Mouse (Mus musculus) liver (tissue): ENCODE measurements at regions not wholly inside any gene's neighbourhood (a gene's known extent, or its start where the extent isn't known, plus 50 kb on each side); places are given as distances from the start of the nearest gene placed in this dataset.

Experiments
- DNase-seq: peaks from one replicate; pipeline ENCODE4 v3.0.0-alpha.2; 2020; ENCODE audit warnings: mixed read lengths

- DNase-seq, result no peak
Measured at GRCm38 (mm10) chr8:89152331-89152730, 108.4 kb upstream of the Sall1 start.

DNA sequence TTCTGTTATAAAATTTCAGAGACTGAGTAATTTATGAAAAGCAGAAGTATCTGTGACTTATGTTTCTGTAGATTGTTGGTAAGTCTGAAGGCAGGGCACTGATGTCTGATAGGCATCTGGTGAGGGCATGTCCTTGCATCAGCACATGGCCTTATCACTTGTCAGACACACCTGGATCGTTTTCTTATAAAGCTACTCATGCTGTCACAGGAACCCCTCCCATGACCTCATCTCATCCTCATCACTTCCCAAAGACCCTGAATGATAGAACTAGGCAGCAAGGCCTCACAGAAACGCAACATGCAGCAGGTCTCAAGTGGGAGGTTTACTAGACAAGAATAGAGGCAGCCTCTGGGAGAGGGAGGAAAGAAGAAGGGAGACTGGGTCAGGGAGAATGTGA is 107.0 kb upstream of the Sall1 start:
- no peak for DNase-seq

DNA sequence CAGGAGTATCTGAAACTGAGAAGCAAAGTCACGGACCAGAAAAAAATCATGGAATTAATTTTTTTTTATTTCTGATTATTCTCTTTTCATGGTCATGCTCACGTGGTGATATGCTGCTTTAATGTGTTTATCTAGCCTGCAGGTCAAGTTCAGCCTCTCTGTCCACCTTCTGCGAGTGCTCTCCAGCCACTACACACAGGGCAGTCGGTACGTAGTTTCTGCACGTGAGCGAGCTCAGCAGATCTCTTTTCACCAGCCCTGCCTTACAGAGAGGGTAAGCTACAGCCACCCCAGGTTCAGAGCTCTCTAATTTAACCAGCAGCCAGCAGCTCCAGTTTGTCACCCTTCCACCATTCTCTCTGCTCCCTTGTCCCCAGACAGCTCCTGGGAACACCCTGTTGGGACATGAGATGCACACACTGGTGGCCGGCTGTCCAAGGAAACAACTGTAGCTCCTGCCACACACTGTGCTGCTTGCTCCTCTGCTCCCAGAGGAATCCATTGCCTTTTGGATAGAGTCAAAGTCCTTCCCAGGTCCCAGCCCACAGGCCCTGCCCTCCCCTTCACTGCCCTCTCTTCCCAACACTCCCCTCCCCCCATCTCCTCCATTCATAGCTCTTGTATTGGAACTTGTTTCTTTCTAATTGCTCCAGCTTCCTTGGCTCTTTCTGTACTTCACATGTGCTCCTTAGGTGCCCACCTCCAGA is 97.7 kb upstream of the Sall1 start:
- no peak for DNase-seq

DNA sequence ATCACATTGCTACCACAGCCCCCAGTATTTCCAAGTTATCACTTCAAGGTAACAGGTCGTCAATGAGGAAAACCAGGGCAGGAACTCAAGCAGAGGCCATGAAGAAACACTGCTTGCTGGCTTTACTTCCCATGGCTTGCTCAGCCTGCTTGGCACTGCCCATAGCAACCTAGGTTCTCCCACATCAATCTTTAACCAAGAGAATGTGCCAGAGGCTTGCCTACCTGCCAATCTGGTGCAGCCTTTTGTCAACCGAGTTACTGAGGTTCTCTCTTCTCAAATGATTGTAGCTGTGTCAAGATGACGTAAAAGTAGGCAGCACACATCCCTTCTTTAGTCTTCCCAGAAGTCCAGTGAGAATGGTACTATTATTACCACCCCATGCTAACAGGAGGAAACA is 95.9 kb upstream of the Sall1 start:
- no peak for DNase-seq

GRCm38 (mm10) chr8:89138416-89139125 is 94.6 kb upstream of the Sall1 start:
- DNase-seq, result no peak

- no peak for DNase-seq
Measured at GRCm38 (mm10) chr8:89134581-89135484, 90.9 kb upstream of the Sall1 start.

- DNase-seq, result no peak
Measured at GRCm38 (mm10) chr8:89134058-89134457, 90.1 kb upstream of the Sall1 start.

- no peak for DNase-seq
Measured at GRCm38 (mm10) chr8:89121051-89121450, 77.1 kb upstream of the Sall1 start.

- no peak for DNase-seq
Measured at GRCm38 (mm10) chr8:89107895-89108660, 64.1 kb upstream of the Sall1 start.

GRCm38 (mm10) chr8:89106346-89106745 is 62.4 kb upstream of the Sall1 start:
- no peak for DNase-seq

DNA sequence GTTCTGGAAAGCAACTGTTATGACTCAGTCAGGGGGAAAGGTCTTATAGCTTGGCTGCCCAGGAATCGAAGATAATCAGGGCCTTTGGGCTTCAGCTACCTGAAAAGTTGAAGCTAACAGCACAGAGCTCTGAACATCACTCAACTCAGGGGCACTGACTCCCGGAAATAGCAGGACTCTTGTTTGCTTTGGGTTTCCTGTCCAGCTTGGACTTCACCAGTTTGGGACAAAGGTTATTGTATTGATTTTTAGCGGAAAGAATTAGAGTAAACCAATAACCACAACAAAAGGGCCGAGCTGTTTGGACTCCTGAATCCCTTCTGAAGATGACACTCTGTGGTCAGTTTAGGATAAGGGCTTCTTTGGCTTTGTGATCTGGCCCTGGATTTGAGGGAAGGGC is 53.4 kb upstream of the Sall1 start:
- DNase-seq, result no peak
